In genomic region chr17:73186929-73187328, GRCm38 (mm10) we compare ENCODE assay signal across 27 mouse cellular contexts.
DNase-seq lines count a peak whose midpoint lies in the region; ATAC-seq and TF ChIP-seq lines count a peak whose summit lies in the region.
"Had no signal": no experiment of that assay in that cellular context is flagged by ENCODE, and none has a peak within 500 bp of the region (broad histone marks: within the 10 kb centered on the region; RNA-seq: fewer than 3 reads in every experiment).

No protein-coding gene starts in this region.

- H3K4me3 ChIP-seq in liver, embryonic 12.5 days: no peak overlapping the region
- no peak overlapping the region for H3K4me3 ChIP-seq in liver, postnatal 0 days (ENCODE audit: low read depth, low read length)
- H3K4me3 ChIP-seq: embryonic facial prominence, embryonic 13.5 days; forebrain, embryonic 10.5 days; forebrain, embryonic 15.5 days; hindbrain, embryonic 10.5 days; hindbrain, embryonic 15.5 days; kidney, embryonic 15.5 days; limb, embryonic 10.5 days; limb, embryonic 15.5 days had no signal

- ATAC-seq in liver, embryonic 12.5 days: peak; percentile 57
- ATAC-seq in liver, postnatal 0 days: peak; percentile 92
- ATAC-seq in CD4-positive, CD25-positive, alpha-beta regulatory T cell, adult 4 months: no peak
- ATAC-seq: forebrain, embryonic 15.5 days; midbrain, embryonic 16.5 days had no signal

- 76% methylated on average over 5 of the region's 5 CpGs for WGBS in liver, embryonic 12.5 days (ENCODE audit: insufficient replicate concordance)
- 64% methylated on average over 5 of the region's 5 CpGs for whole genome bisulfite sequencing in liver, postnatal 0 days (ENCODE audit: insufficient replicate concordance)

- no peaks in the 10 kb centered on the region for H3K4me1 ChIP-seq in liver, embryonic 12.5 days
- peaks cover 4% of the 10 kb centered on the region; the same call in 1 of the 2 replicates for H3K4me1 ChIP-seq in liver, postnatal 0 days (ENCODE audit: insufficient read depth)
- H3K4me1 ChIP-seq: embryonic facial prominence, embryonic 13.5 days; forebrain, embryonic 10.5 days; forebrain, embryonic 15.5 days; hindbrain, embryonic 10.5 days; hindbrain, embryonic 15.5 days; kidney, embryonic 15.5 days; limb, embryonic 10.5 days; limb, embryonic 15.5 days had no signal

- no peaks in the 10 kb centered on the region for H3K9me3 ChIP-seq in liver, embryonic 12.5 days (replicated peaks)
- no peaks in the 10 kb centered on the region for H3K9me3 ChIP-seq in liver, postnatal 0 days (ENCODE audit: low read length)
- H3K9me3 ChIP-seq: embryonic facial prominence, embryonic 13.5 days; forebrain, embryonic 10.5 days; forebrain, embryonic 15.5 days; hindbrain, embryonic 10.5 days; hindbrain, embryonic 15.5 days; kidney, embryonic 15.5 days; limb, embryonic 10.5 days; limb, embryonic 15.5 days had no signal

- H3K9ac ChIP-seq in liver, embryonic 12.5 days: no peak overlapping the region
- H3K9ac ChIP-seq in liver, postnatal 0 days (replicated peaks): no peak overlapping the region
- H3K9ac ChIP-seq: embryonic facial prominence, embryonic 13.5 days; forebrain, embryonic 15.5 days; hindbrain, embryonic 15.5 days; kidney, embryonic 15.5 days; limb, embryonic 15.5 days had no signal

- no peaks in the 10 kb centered on the region for H3K36me3 ChIP-seq in liver, embryonic 12.5 days
- H3K36me3 ChIP-seq in liver, postnatal 0 days (replicated peaks; ENCODE audit: insufficient read depth, low read length): no peaks in the 10 kb centered on the region
- H3K36me3 ChIP-seq: forebrain, embryonic 15.5 days had no signal

- no peak for TF ChIP-seq CTCF in liver, postnatal 0 days (IDR thresholded peaks at IDR 0.05; ENCODE audit: low read depth)

- peak; percentile 7 for DNase-seq in adrenal gland, postnatal 10 days
- DNase-seq in adrenal gland, postnatal 14 days: no peak
- DNase-seq in adipocyte (ENCODE audit: low spot score): peak; percentile 28
- no peak for DNase-seq in liver, postnatal 0 days
- DNase-seq in heart, adult 11 months: no peak
- DNase-seq: cerebellum, adult 11-12 months; cerebellum, adult 9-11 months; heart, postnatal 14 days; kidney, postnatal 36 days; layer of hippocampus, postnatal 36 days; lung, postnatal 36 days; spleen, adult 18-20 months; thymus, adult 18-20 months; thymus, postnatal 25 days had no signal

- no peak for TF ChIP-seq EP300 in liver, postnatal 0 days (IDR thresholded peaks at IDR 0.05; ENCODE audit: low read depth)

- no peak overlapping the region for H3K4me2 ChIP-seq in liver, embryonic 12.5 days
- H3K4me2 ChIP-seq in liver, postnatal 0 days (ENCODE audit: low read depth, low read length): no peak overlapping the region
- H3K4me2 ChIP-seq: embryonic facial prominence, embryonic 13.5 days; forebrain, embryonic 15.5 days; hindbrain, embryonic 15.5 days; kidney, embryonic 15.5 days; limb, embryonic 15.5 days; midbrain, embryonic 11.5 days had no signal

- H3K27me3 ChIP-seq in liver, embryonic 12.5 days (replicated peaks): no peaks in the 10 kb centered on the region
- no peaks in the 10 kb centered on the region for H3K27me3 ChIP-seq in liver, postnatal 0 days (ENCODE audit: insufficient read depth, low read length)
- H3K27me3 ChIP-seq: embryonic facial prominence, embryonic 13.5 days; forebrain, embryonic 15.5 days; hindbrain, embryonic 15.5 days; kidney, embryonic 15.5 days; limb, embryonic 15.5 days had no signal

- H3K27ac ChIP-seq in liver, embryonic 12.5 days: no peak overlapping the region
- peak overlapping the region; percentile 72 for H3K27ac ChIP-seq in liver, postnatal 0 days (ENCODE audit: low read depth)
- H3K27ac ChIP-seq: embryonic facial prominence, embryonic 13.5 days; forebrain, embryonic 10.5 days; forebrain, embryonic 15.5 days; hindbrain, embryonic 10.5 days; hindbrain, embryonic 15.5 days; kidney, embryonic 15.5 days; limb, embryonic 10.5 days; limb, embryonic 15.5 days; stomach, postnatal 0 days had no signal

Comparison
In these comparisons a context has a peak if more than half of its experiments do, and no peak if none do; other contexts are left out.
1. DNase-seq: peak in adrenal gland, postnatal 10 days (single experiment) and adipocyte (single experiment); none in adrenal gland, postnatal 14 days (single experiment), liver, postnatal 0 days (single experiment) and heart, adult 11 months (single experiment).